Mouse (Mus musculus) cerebellum, postnatal 4 days (tissue): ENCODE measurements around the gene B3gnt6.

Source experiments
- DNase-seq, 2 experiments: peaks; one replicate each; pipeline ENCODE4 v3.0.0; 2022; ENCODE audit warnings: low spot score in 2 of 2, mixed read lengths in 1 of 2

Gene B3gnt6

DNA sequence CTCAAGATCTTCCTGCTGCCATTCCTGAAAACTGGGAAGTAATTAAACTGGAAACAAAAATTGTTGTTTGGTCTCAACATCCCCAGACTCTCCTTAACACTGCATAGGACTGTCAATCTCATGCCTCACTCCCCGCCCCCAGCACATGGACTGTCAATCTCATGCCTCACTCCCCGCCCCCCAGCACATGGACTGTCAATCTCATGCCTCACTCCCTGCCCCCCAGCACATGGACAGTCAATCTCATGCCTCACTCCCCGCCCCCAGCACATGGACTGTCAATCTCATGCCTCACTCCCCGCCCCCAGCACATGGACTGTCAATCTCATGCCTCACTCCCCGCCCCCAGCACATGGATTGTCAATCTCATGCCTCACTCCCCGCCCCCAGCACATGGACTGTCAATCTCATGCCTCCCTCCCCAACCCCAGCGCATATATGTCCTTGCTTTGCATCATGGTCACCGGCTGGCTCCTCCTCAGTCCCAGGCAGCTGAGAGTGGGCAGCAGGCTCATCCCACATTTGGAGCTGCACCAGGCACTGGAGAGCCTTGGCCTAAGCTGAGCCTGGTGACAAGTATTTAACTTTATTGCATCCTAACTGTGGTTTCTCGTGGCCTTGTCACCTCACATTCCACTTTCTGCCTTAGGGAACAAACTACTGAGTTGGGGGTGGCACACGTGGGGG lies 50.4 kb downstream of the B3gnt6 start:
- no peak for DNase-seq

DNA sequence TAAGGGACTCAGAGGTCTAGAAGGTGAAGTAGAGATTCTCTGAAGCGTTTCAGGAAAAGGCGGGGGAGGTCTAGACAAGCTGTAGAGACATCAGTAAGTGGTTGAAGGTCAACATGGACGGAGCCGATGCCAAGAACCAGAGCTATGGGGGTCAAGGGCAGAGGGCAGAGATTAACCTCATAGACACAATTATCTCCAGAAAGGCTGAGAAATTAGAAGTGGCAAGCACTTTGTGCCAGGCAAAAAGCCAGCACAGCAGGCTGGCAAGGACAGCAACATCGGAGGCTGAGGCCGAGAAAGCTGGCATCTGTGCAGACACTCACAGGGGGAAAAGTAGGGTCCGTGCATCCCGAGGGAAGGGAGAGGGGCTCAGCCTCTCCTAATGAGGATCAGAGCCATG lies 51.5 kb downstream of the B3gnt6 start:
- DNase-seq = peak in 1 of 2 experiments; percentile 38

DNA sequence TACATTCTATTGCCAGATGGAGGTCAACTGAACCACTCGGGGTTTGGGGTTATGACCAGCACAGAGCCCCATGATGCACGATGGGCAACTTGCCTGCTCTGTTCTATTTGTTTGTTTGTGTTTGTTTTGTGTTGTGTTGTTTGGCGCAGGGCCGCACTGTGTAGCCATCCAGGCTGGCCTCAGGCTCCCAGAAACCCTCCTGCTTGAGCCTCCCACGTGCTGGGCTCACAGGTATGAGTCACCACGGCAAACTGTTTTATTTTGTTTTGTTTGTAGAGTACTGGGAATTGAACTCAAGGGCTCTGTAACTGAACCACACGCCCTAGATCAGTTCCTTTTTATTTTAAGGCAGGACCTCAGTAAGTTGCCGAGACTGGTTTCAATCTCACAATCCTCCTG lies 52.8 kb downstream of the B3gnt6 start:
- no peak for DNase-seq

GRCm38 (mm10) chr7:98145842-98146446 lies 53.3 kb downstream of the B3gnt6 start:
- DNase-seq = no peak

DNA sequence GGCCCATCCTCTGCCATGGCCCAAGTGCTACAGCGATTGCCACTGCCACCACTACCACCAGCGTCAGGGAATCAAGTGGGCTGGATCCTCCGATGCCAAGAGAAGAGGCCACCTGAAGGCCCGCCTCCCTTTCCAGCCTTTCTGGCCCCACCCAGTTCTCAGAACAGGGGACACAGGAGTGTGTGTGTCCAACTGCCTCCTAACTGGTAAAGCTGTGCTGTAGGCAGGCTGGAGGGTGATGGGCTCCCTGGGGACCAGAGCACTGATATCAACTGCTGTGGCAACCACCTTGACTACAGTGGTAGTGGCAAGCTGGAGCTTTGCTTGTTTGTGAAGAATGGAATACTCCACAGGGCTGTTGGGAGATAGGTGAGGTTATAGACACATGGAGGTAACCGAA lies 53.9 kb downstream of the B3gnt6 start, which contains the start of gene Omp:
Gene Omp, minus strand, starts transcription at position 101 of the 400 bp plus-strand sequence.
- DNase-seq = no peak

- DNase-seq = no peak
These were observed 56.6 kb downstream of the B3gnt6 start for GRCm38 (mm10) chr7:98142648-98143047.
